Mouse (Mus musculus) limb, embryonic 15.5 days (tissue): Measurements from ENCODE around the gene Wsb1. TPM values are rescaled to one million over a fixed set of nuclear protein-coding genes. Genes with fewer than 3 reads are reported as not detected.

Experiments
- ATAC-seq: fragments of 200-750 bp; cut with Nextera tagmentation; 2 replicates; pipeline ENCODE4 v1.8.0; 2017; ENCODE audit warnings: low read depth, moderate TSS enrichment; ENCODE audit not compliant: insufficient number of reproducible peaks, low FRiP score, low TSS enrichment
- H3K27ac ChIP-seq: fragments of 300-500 bp; sonication (generic); 2 replicates; pipeline ENCODE4 v1.5.1; 2015; ENCODE audit warnings: moderate library complexity, mild to moderate bottlenecking, inconsistent platforms
- H3K27me3 ChIP-seq: fragments of 300-500 bp; sonication (generic); 2 replicates; pipeline ENCODE4 v1.6.1; 2015; ENCODE audit warnings: inconsistent platforms
- H3K36me3 ChIP-seq: fragments of 300-500 bp; sonication (generic); 2 replicates; pipeline ENCODE4 v1.6.1; 2015; ENCODE audit warnings: inconsistent platforms
- H3K4me1 ChIP-seq: fragments of 300-500 bp; sonication (generic); 2 replicates; pipeline ENCODE4 v1.6.1; 2015; ENCODE audit warnings: inconsistent platforms
- H3K4me2 ChIP-seq: fragments of 300-500 bp; sonication (generic); 2 replicates; pipeline ENCODE4 v1.6.1; 2015; ENCODE audit warnings: mild to moderate bottlenecking, inconsistent platforms
- H3K4me3 ChIP-seq: fragments of 300-500 bp; sonication (generic); 2 replicates; pipeline ENCODE4 v1.5.1; 2015; ENCODE audit warnings: mild to moderate bottlenecking, inconsistent platforms
- H3K9ac ChIP-seq: fragments of 300-500 bp; sonication (generic); 2 replicates; pipeline ENCODE4 v1.6.1; 2015; ENCODE audit warnings: inconsistent platforms
- H3K9me3 ChIP-seq: fragments of 300-500 bp; sonication (generic); 2 replicates; pipeline ENCODE4 v1.6.1; 2016; ENCODE audit warnings: inconsistent platforms
- WGBS: fragments of 180-500 bp; shearing (Covaris S2); methylation state at CpG from one replicate; pipeline ENCODE4 v1.1.7; 2015; 5-methylcytosine and 5-hydroxymethylcytosine counted together
- polyA plus RNA-seq: library from polyadenylated mRNA; unstranded; fragments of >200 nt; fragmentation: Nextera tagmentation; extraction: Ambion mirVana; gene quantifications from 2 replicates; pipeline ENCODE4 v1.2.1, GENCODE M21; 2015

The Wsb1 gene
- polyA plus RNA-seq, 1 experiment from 2014 or later: 274 TPM

DNA sequence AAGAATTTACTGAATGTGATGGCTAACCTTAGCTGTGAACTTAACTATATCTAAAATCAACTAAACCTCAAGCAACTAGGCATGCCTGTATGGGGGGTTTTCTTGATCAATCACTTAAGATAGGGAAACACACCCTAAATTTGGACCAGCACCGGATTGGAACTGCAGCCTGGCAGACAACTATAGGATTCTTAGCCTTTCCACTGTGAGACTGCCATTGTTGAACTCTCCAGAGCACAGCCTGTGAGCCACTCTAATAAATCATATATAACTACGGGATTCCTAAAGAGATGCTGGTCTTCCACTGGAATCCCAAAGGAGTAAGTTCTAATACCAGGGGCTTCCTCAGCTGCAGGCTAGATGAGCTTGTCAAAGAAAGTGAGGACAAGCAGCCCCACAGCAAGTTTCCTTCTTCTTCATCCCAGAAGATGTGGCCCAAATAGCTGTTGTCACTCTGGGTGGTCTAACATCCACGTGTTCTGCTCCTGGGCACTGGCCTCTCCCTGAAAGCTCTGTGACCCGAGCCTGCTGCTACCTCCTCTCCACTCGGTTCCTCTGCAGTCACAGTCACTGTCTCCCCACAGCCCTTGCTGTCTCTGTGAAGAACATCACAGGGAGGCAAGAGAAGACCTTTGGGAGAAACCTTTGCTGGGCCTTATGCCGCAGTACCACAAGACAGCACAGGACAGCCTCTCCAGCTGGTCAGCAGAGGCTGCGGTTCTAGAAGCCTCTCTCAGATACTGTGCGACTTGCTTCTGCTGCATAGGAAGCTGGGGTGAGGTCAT is 28.9 kb downstream of the Wsb1 start:
- Histone ChIP-seq H3K27ac (peak overlapping the region; percentile 84), H3K4me2 (no peak overlapping the region), H3K4me3 (no peak overlapping the region), H3K9me3 (no peaks in the 10 kb centered on the region), H3K9ac (no peak overlapping the region), H3K4me1 (peaks cover 32% of the 10 kb centered on the region), H3K27me3 (no peaks in the 10 kb centered on the region), H3K36me3 (no peaks in the 10 kb centered on the region)
- WGBS: 56% methylated on average over 8 of the region's 8 CpGs
- ATAC-seq: no peak

DNA sequence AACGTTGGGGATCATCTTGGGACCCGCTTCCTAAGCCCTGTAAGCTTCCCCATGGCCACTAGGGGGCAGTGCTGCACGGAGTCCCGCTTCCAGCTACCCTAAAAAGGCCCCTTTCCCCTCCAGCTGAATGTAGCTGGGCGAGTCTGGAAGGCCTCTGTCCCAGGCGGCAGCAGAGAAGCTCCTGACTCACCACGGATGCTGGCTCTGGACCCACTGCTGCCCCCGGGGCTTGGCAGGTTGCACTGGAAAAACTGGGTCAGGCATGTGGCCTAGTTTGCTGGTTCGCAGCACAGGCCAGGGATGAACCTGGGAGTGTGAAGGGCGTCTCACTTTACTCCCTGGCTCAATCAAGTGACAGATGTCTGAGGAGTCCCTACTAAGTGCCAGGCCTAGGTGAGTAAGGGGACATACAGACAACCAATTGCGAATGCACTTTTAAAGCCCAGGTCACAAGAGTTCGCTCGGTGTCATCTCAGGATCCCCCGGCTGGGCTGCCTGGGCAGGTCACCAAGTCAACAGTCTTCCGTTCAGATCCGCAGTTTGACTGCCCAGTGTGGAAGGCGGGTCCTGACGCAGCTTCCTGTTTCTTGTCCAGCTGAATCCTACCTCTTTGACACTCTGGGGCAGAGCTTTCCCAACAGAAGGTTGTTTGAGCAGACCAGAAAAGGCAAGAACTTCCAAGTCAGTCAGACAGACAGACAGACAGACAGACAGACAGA is 29.8 kb downstream of the Wsb1 start:
- Histone ChIP-seq H3K9me3 (no peaks in the 10 kb centered on the region), H3K4me1 (peaks cover 28% of the 10 kb centered on the region), H3K36me3 (no peaks in the 10 kb centered on the region), H3K27ac (peak overlapping the region; percentile 84), H3K4me2 (peak overlapping the region; percentile 34), H3K9ac (no peak overlapping the region), H3K4me3 (no peak overlapping the region), H3K27me3 (no peaks in the 10 kb centered on the region)
- peak; percentile 85 for ATAC-seq
- 30% methylated on average over 18 of the region's 18 CpGs for WGBS

DNA sequence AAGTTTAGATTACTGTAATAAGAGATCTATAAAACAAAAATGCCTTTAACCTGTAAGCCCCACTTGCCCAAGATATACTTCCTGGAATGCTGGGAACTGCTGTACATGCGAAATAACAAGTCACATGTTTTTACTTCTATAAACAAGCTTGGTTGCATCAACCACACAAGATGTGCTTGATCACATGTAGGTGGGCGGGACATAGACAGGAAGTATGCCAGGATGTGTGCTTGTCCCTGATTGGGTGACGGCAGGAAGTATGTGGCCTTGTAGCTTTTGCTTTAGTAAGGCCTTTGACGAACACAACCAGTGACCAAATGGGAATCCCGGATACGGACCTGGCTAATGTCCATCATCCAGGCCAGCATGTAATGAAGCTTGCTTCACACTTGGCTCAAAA is 31.1 kb downstream of the Wsb1 start:
- no peaks in the 10 kb centered on the region for H3K36me3 ChIP-seq
- no peak overlapping the region for H3K4me3 ChIP-seq
- no peaks in the 10 kb centered on the region for H3K9me3 ChIP-seq
- no peaks in the 10 kb centered on the region for H3K27me3 ChIP-seq
- H3K9ac ChIP-seq: no peak overlapping the region
- H3K4me2 ChIP-seq: no peak overlapping the region
- H3K27ac ChIP-seq: no peak overlapping the region
- ATAC-seq: no peak
- 88% methylated on average over 6 of the region's 6 CpGs for WGBS
- peaks cover 22% of the 10 kb centered on the region for H3K4me1 ChIP-seq

DNA sequence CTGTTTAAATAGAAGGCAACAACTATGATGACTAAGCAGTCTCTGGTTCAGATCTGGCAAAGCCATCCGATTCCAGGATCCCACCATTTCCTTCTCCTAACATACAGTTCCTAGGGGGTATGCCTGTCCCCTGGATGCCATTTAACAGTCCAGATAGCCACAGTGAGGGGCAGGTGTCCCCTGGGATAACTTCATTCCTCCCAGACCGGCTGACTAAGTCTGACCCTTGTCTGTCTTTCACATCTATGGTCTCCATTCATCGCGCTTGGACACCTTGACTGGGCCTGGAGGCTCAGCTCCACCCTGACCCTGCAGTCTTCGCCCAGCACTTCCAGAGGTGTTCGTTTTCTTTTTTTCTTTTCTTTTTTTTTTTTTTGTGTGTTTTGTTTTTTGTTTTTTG is 31.8 kb downstream of the Wsb1 start:
- peaks cover 22% of the 10 kb centered on the region for H3K4me1 ChIP-seq
- H3K4me2 ChIP-seq: no peak overlapping the region
- H3K27ac ChIP-seq: no peak overlapping the region
- no peaks in the 10 kb centered on the region for H3K9me3 ChIP-seq
- no peak overlapping the region for H3K9ac ChIP-seq
- no peaks in the 10 kb centered on the region for H3K27me3 ChIP-seq
- H3K36me3 ChIP-seq: no peaks in the 10 kb centered on the region
- 86% methylated on average over 6 of the region's 6 CpGs for WGBS
- no peak for ATAC-seq
- H3K4me3 ChIP-seq: no peak overlapping the region

DNA sequence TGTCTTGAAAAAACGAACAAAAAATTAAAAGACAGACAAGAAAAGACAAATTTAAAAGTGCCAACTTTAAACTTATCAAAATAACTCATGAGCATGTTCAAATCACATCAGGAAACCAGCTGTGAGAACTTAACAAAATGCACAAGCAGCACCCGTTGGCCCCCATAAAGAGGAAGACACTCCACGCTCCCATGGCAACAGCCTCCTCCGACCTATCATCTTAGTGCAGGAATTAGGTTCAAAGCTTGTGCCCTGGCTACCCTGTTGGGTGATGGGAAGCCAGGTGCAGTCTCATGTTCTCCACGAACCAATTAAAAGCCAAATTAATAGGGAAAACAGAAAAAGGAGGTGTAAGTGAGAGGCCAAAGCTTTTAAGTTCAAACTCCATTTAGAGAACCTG is 32.8 kb downstream of the Wsb1 start:
- no peaks in the 10 kb centered on the region for H3K27me3 ChIP-seq
- H3K9ac ChIP-seq: no peak overlapping the region
- no peaks in the 10 kb centered on the region for H3K9me3 ChIP-seq
- H3K4me2 ChIP-seq: no peak overlapping the region
- ATAC-seq: no peak
- peaks cover 22% of the 10 kb centered on the region for H3K4me1 ChIP-seq
- WGBS: 54% methylated on average over 5 of the region's 5 CpGs
- H3K36me3 ChIP-seq: no peaks in the 10 kb centered on the region
- H3K4me3 ChIP-seq: no peak overlapping the region
- H3K27ac ChIP-seq: no peak overlapping the region

DNA sequence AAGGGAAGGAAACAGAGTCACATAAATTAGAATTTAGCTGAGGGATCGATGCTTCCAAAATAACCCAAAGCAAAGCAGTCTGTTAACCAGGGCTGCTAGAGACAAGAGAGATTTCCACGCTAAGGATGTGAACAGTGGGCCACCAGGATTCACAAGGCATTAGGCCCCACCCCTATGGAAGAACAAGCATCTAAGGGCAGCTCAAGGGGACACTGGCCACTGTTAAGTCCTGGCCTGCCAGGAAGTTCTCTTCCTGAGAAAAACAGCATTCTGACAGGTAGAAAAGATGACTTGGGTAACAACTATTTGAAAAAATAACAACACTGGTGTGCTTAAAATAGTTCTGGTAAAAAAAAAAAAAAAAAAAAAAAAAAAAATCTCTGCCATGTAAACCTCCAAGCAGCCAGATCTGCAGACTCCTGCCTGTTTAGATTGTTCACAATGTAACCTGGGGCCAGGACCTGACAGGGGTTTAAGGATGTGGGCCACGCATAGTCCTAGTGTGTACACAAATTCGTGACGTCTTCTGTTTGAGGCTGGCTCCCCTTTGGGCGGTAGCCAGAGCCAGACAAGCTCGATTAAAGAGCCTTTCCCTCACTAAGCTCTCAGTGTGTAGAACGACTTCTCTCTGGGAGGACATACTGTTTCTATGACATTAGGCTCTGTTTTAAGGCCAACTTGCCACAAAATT is 35.4 kb downstream of the Wsb1 start:
- whole genome bisulfite sequencing: 64% methylated on average over 8 of the region's 8 CpGs
- Histone ChIP-seq H3K36me3 (no peaks in the 10 kb centered on the region), H3K9me3 (no peaks in the 10 kb centered on the region), H3K4me1 (peaks cover 13% of the 10 kb centered on the region), H3K4me2 (no peak overlapping the region), H3K27me3 (no peaks in the 10 kb centered on the region), H3K4me3 (no peak overlapping the region), H3K27ac (no peak overlapping the region), H3K9ac (no peak overlapping the region)
- ATAC-seq: no peak

DNA sequence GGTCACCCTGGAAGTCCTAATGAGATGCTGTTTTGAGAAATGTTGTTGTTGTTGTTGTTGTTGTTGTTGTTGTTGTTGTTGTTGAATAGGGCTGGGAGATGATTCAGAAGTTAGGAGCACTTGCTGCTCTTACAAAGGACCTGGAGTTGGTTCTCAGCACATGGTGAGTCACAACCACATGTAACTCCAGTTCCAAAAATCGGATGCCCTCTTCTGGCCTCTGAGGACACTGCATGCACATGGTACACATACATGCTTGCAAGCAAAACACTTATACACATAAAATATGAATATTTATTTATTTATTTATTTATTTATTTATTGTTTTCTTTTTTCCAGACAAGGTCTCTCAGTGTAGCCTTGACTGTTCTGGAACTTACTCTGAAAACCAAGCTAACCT is 36.4 kb downstream of the Wsb1 start:
- H3K36me3 ChIP-seq: no peaks in the 10 kb centered on the region
- WGBS: 94% methylated on average over 1 of the region's 1 CpGs
- no peak overlapping the region for H3K27ac ChIP-seq
- no peak overlapping the region for H3K9ac ChIP-seq
- no peak overlapping the region for H3K4me2 ChIP-seq
- H3K4me1 ChIP-seq: peaks cover 11% of the 10 kb centered on the region
- no peak for ATAC-seq
- no peaks in the 10 kb centered on the region for H3K9me3 ChIP-seq
- no peak overlapping the region for H3K4me3 ChIP-seq
- H3K27me3 ChIP-seq: no peaks in the 10 kb centered on the region

DNA sequence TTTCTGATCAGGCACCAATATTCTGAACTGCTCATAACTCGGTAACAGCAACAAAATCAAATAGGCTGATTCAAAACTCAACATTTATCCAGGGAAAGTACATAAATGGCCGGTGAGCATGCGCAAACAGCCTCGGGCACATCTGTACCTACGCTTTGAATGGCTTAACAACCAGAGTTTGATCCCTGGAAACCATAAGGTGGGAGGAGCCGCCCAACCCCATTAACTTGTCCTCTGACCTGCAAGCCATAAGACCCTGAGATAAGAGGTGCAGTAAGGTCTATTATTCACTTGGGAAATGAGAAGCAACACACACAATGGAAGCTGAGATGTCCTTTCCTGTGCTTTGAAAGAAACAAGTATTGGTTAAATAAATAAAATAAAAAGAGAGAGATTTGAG is 37.3 kb downstream of the Wsb1 start:
- no peak for ATAC-seq
- 50% methylated on average over 6 of the region's 6 CpGs for WGBS
- Histone ChIP-seq H3K9ac (no peak overlapping the region), H3K9me3 (no peaks in the 10 kb centered on the region), H3K4me2 (no peak overlapping the region), H3K27ac (no peak overlapping the region), H3K36me3 (no peaks in the 10 kb centered on the region), H3K4me3 (no peak overlapping the region), H3K4me1 (peaks cover 11% of the 10 kb centered on the region), H3K27me3 (no peaks in the 10 kb centered on the region)

DNA sequence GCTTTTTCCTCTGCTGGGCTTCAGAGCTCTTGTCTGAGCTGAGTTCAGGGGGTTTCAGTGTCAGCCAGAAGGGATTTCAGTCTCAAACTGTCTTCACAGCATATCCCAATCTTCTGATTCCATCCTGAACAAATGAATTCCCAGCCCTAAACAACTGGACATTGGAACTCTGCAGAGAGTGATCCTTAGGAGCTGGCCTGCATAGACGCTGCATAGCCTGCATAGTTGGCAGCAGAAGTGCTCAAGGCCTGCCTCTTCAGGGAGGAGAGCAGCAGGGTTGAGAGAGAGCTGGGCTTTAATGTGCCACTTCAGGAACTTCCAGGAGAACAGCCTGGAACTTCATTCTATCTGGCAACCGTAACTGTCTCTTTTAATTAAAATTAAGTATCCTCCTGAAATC is 38.9 kb downstream of the Wsb1 start:
- no peak overlapping the region for H3K9ac ChIP-seq
- ATAC-seq: no peak
- peaks cover 11% of the 10 kb centered on the region for H3K4me1 ChIP-seq
- no peaks in the 10 kb centered on the region for H3K27me3 ChIP-seq
- no peaks in the 10 kb centered on the region for H3K9me3 ChIP-seq
- no peaks in the 10 kb centered on the region for H3K36me3 ChIP-seq
- WGBS: 61% methylated on average over 2 of the region's 2 CpGs
- H3K4me3 ChIP-seq: no peak overlapping the region
- no peak overlapping the region for H3K4me2 ChIP-seq
- no peak overlapping the region for H3K27ac ChIP-seq

DNA sequence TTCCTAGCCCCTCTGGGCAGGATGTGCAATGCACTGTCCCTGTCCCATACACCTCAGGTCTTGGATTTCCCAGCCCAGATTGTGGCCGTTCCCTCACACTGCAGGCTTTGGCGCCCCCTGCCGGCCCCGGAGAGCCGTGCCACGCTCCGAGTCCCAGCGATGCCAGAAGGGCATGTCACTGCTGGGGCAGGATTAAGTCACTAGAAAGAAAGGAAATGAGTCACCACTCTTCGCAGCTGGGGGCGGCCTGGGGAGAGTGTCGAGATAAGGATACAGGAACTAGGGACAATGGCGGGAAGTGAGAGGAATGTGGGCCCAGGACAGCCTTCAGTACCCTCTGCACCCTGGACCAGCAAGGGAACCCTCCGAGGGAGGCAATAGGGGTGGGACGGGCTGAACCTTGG is 40.5 kb downstream of the Wsb1 start:
- Histone ChIP-seq H3K9ac (no peak overlapping the region), H3K4me3 (no peak overlapping the region), H3K27me3 (no peaks in the 10 kb centered on the region), H3K27ac (peak overlapping the region; percentile 50), H3K9me3 (no peaks in the 10 kb centered on the region), H3K4me2 (no peak overlapping the region), H3K4me1 (peaks cover 8% of the 10 kb centered on the region), H3K36me3 (no peaks in the 10 kb centered on the region)
- ATAC-seq: peak; percentile 81
- WGBS: 11% methylated on average over 14 of the region's 14 CpGs

DNA sequence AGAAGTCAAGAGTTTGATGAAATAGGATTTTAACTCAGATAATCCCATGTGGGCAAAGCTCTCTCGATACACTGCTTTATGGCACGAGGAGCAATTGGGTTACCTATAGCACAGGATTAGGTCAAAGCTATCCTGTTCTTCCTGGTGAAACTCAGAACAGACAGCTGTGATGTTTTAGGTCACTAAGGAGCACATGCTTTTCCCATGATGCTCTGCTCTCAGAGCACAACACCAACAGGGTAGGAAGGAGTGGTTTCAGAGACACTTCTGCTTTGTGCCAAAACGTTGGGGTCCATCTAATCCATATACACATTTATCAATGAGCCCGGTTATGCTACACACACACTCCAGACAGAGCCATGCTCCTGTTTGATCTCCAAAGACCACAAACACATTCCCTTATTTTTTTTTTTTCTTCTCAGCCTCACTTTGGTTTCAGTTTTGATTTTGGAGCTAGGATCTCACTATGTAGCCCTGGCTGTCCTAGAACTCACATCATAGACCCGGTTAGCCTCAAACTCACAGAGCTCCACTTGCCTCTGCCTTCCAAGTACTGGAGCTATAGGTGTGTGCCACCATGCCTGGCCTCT is 44.5 kb downstream of the Wsb1 start:
- no peak overlapping the region for H3K4me2 ChIP-seq
- no peak overlapping the region for H3K9ac ChIP-seq
- no peaks in the 10 kb centered on the region for H3K9me3 ChIP-seq
- H3K27ac ChIP-seq: no peak overlapping the region
- 78% methylated on average over 5 of the region's 5 CpGs for WGBS
- no peak overlapping the region for H3K4me3 ChIP-seq
- H3K36me3 ChIP-seq: no peaks in the 10 kb centered on the region
- ATAC-seq: no peak
- H3K27me3 ChIP-seq: no peaks in the 10 kb centered on the region
- H3K4me1 ChIP-seq: peaks cover 4% of the 10 kb centered on the region

DNA sequence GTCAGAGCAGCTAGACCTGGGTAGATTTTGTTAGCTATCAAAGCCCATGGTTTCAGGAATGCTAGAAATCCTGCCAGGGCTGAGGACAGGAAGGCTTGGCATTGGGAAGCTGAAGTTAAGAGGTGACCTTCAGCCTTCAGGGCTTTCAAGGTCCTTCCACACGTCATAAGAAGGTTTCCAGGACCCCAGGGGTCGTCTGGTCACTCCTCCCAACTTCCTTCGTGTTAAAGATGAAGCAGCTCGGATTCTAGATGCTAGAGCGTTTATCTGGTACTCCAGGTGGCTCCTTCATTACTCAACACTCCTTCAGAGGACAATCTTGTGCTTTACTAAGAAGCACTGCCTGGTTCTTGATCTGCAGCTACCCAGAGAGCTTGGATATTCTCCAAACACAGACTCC is 45.4 kb downstream of the Wsb1 start:
- no peak overlapping the region for H3K9ac ChIP-seq
- H3K4me3 ChIP-seq: no peak overlapping the region
- H3K4me2 ChIP-seq: no peak overlapping the region
- peaks cover 1% of the 10 kb centered on the region for H3K4me1 ChIP-seq
- no peaks in the 10 kb centered on the region for H3K36me3 ChIP-seq
- no peak for ATAC-seq
- no peaks in the 10 kb centered on the region for H3K9me3 ChIP-seq
- no peaks in the 10 kb centered on the region for H3K27me3 ChIP-seq
- H3K27ac ChIP-seq: no peak overlapping the region
- 53% methylated on average over 5 of the region's 5 CpGs for WGBS
